Mouse (Mus musculus) frontal cortex, adult 2 months (tissue): ENCODE measurements around the gene Ak2. TPM values are rescaled to one million over a fixed set of nuclear protein-coding genes. Genes with fewer than 3 reads are reported as not detected.

Experiments
- polyA plus RNA-seq: library from polyadenylated mRNA; depleted of rRNA; stranded (reverse); fragments of >200 nt; gene quantifications from 2 replicates; pipeline ENCODE4 v1.2.3, GENCODE M21; 2012; rRNA removed

Gene Ak2
- polyA plus RNA-seq, 1 experiment: 42.2 TPM

Other genes starting within 250 kb of the Ak2 start
- gene A3galt2, start 236.6 kb upstream of the Ak2 start, polyA plus RNA-seq: 0.90 and 1.0 TPM in 2 replicates
- gene Zfp362, start 185.9 kb upstream of the Ak2 start, polyA plus RNA-seq: 30.0 and 32.0 TPM in 2 replicates
- 26.0 and 26.5 TPM in 2 replicates for gene Trim62, start 108.4 kb upstream of the Ak2 start, polyA plus RNA-seq
- gene Azin2, start 29.5 kb upstream of the Ak2 start, polyA plus RNA-seq: 42.5 and 43.7 TPM in 2 replicates
- 45.4 and 47.8 TPM in 2 replicates for gene Rnf19b, start 66.3 kb downstream of the Ak2 start, polyA plus RNA-seq
- gene Tmem54, start 113.6 kb downstream of the Ak2 start, polyA plus RNA-seq: 0.32 TPM in 1 of 2 replicates, not detected in the other
- gene Hpca, start 130.1 kb downstream of the Ak2 start, polyA plus RNA-seq: 560 and 728 TPM in 2 replicates
- 82.9 and 90.1 TPM in 2 replicates for gene Fndc5, start 145.0 kb downstream of the Ak2 start, polyA plus RNA-seq
- gene S100pbp, start 197.8 kb downstream of the Ak2 start, polyA plus RNA-seq: 28.0 and 31.5 TPM in 2 replicates
- gene Yars, start 197.8 kb downstream of the Ak2 start, polyA plus RNA-seq: 72.0 and 72.5 TPM in 2 replicates